Mouse (Mus musculus) embryonic facial prominence, embryonic 15.5 days (tissue): ENCODE results near the gene Rps3a1. TPM values are rescaled to one million over a fixed set of nuclear protein-coding genes. Genes with fewer than 3 reads are reported as not detected.
A peak's percentile ranks its signal among the peaks of the same experiment; 100 is the strongest.

Experiments used
- ATAC-seq: fragments of 200-750 bp; cut with Nextera tagmentation; 2 replicates; pipeline ENCODE4 v1.8.0; 2017; ENCODE audit warnings: low read depth, moderate TSS enrichment; ENCODE audit not compliant: insufficient number of reproducible peaks, low FRiP score, low TSS enrichment
- H3K27ac ChIP-seq: fragments of 300-500 bp; sonication (generic); replicated peaks from 2 replicates; pipeline ENCODE4 v1.5.1; 2015; ENCODE audit warnings: mild to moderate bottlenecking, inconsistent platforms
- H3K27me3 ChIP-seq: fragments of 300-500 bp; sonication (generic); 2 replicates; pipeline ENCODE4 v1.6.1; 2015; ENCODE audit warnings: inconsistent platforms
- H3K36me3 ChIP-seq: fragments of 300-500 bp; sonication (generic); 2 replicates; pipeline ENCODE4 v1.6.1; 2015; ENCODE audit warnings: mild to moderate bottlenecking, inconsistent platforms
- H3K4me1 ChIP-seq: fragments of 300-500 bp; sonication (generic); 2 replicates; pipeline ENCODE4 v1.6.1; 2015; ENCODE audit warnings: inconsistent platforms
- H3K4me2 ChIP-seq: fragments of 300-500 bp; sonication (generic); replicated peaks from 2 replicates; pipeline ENCODE4 v1.6.1; 2015; ENCODE audit warnings: mild to moderate bottlenecking, inconsistent platforms
- H3K4me3 ChIP-seq: fragments of 300-500 bp; sonication (generic); replicated peaks from 2 replicates; pipeline ENCODE4 v1.5.1; 2015; ENCODE audit warnings: mild to moderate bottlenecking, inconsistent platforms
- H3K9ac ChIP-seq: fragments of 300-500 bp; sonication (generic); 2 replicates; pipeline ENCODE4 v1.6.1; 2015; ENCODE audit warnings: inconsistent platforms
- H3K9me3 ChIP-seq: fragments of 300-500 bp; sonication (generic); replicated peaks from 2 replicates; pipeline ENCODE4 v1.6.1; 2016; ENCODE audit warnings: inconsistent platforms
- WGBS: fragments of 180-500 bp; shearing (Covaris S2); methylation state at CpG from one replicate; pipeline ENCODE4 v1.1.7; 2015; 5-methylcytosine and 5-hydroxymethylcytosine counted together
- polyA plus RNA-seq: library from polyadenylated mRNA; unstranded; fragments of >200 nt; fragmentation: Nextera tagmentation; extraction: Ambion mirVana; gene quantifications from 2 replicates; pipeline ENCODE4 v1.2.1, GENCODE M21; 2015

Gene Rps3a1
- polyA plus RNA-seq, result 1,231 and 1,256 TPM in 2 replicates

DNA sequence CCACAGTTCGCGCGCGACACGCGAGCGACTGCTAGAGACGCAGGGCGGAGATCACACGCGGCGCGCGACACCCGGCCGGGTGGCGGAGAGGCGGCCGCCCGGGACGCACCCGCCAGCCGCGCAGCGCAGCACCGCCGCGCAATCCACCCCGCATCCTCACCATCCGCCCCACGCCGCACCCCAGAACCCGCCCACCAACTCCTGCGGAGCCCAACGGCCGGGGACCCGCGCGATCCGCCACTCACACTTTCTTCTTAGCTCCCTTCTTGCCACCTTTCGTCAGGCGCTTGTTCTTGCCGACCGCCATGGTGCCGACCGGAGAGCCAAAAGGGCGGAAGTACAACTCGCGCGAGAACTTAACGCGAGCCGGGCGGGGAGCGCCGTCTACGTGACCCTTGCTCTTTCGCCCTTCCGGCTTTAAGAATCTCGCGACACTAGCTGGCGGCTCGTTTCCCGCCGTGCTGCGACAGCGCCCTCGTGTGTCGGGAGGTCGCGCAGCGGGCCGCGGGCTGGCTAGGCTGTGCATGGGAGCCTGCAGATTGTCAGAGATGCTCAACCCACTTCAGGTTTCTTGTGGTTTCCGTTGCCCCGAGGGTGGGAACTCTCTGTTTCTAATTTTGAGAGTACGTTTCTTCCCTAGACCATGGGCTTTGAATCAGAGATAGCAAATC, at the start of gene Rps3a1:
Gene Rps3a1, minus strand, starts transcription at position 440 of the 671 bp plus-strand sequence.
- Histone ChIP-seq H3K4me3 (peak within 1 kb of the TSS; percentile 95), H3K4me1 (peaks cover 15% of the 10 kb centered on the region), H3K27me3 (no peaks in the 10 kb centered on the region), H3K4me2 (peak within 1 kb of the TSS; percentile 68), H3K9me3 (no peaks in the 10 kb centered on the region), H3K36me3 (peaks cover 33% of the 10 kb centered on the region), H3K9ac (peak within 1 kb of the TSS; percentile 84), H3K27ac (peak within 1 kb of the TSS; percentile 91)
- WGBS, result under 1% methylated on average over 77 of the region's 77 CpGs
- ATAC-seq, result peak; percentile 93

DNA sequence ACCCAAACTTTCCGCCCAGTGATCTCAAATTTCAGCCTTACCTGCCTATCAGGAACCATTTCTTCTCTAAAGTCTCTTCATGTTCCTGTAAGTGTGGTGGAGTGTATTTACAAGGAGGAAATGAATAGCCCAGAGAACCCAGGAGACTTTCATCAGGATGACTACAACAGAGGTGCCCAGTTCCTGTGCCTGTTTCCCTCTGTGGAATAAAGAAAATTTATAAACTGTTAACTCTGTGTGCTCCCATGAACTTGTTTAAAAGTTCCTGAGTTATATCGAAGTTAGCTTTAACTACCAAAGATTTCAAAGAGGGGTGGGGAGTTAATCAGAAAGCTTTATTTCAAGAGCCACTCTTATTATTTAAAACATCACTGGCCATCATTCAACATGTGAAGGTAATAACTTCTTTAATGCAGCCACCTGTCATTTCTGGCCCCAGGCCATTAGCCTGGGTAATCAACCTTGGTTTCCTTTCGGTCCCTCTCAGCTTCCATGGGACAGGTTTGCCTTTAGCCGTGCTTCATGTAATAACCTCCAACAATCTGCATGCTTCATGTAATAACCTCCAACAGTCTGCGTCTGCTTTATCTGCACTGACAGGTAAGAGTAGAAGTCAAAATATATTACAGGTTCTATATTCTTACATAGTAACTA, 45.4 kb upstream of the Rps3a1 start:
- 44% methylated on average over 5 of the region's 5 CpGs for WGBS
- Histone ChIP-seq H3K4me2 (no peak overlapping the region), H3K36me3 (no peaks in the 10 kb centered on the region), H3K9me3 (no peaks in the 10 kb centered on the region), H3K4me3 (no peak overlapping the region), H3K4me1 (peaks cover 5% of the 10 kb centered on the region; the same call in 1 of the 2 replicates), H3K27me3 (no peaks in the 10 kb centered on the region), H3K9ac (no peak overlapping the region), H3K27ac (no peak overlapping the region)
- no peak for ATAC-seq

DNA sequence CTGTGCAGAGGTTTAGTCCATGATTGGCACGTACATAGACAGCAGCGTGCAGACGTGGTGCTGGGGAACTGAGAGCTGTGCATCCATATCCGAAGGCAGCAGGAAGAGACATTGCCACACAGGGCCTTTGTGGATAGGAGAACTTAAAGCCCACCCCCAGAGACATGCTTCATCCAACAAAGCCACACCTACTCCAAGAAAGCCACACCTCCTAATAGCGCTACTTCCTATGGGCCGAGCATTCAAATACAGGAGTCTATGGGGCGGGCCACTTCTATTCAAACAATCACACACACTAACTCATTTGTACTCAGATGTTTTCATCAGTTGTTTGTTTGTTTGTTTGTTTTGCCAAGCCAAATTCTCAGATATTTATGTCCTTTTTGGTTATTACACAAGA, 42.0 kb upstream of the Rps3a1 start:
- no peak overlapping the region for H3K27ac ChIP-seq
- no peak overlapping the region for H3K4me3 ChIP-seq
- H3K9me3 ChIP-seq, result no peaks in the 10 kb centered on the region
- peaks cover 5% of the 10 kb centered on the region; the same call in 1 of the 2 replicates for H3K4me1 ChIP-seq
- 85% methylated on average over 7 of the region's 7 CpGs for WGBS
- no peaks in the 10 kb centered on the region for H3K27me3 ChIP-seq
- H3K9ac ChIP-seq, result no peak overlapping the region
- no peak for ATAC-seq
- no peak overlapping the region for H3K4me2 ChIP-seq
- H3K36me3 ChIP-seq, result no peaks in the 10 kb centered on the region

DNA sequence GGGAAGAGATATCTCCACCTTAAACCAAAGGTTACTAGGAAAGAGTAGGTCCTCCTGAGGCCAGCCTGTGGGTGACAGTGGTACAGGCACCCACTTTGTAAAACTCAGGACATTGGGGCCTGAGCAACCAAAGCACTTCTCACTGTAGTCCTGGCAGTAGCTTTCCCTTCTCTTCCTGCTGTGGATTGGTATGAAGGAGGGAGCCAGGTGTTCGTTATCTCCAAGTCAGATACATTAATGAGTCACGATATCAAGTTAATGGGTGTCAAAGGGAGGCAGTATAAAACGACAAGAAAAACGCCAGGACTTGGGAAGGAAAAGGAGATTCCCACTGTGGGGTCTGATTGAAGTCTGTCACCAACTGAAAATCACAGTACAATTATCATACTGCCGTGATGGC, 38.6 kb upstream of the Rps3a1 start:
- ATAC-seq, result no peak
- Histone ChIP-seq H3K9ac (no peak overlapping the region), H3K4me1 (no peaks in the 10 kb centered on the region), H3K4me3 (no peak overlapping the region), H3K27ac (no peak overlapping the region), H3K36me3 (no peaks in the 10 kb centered on the region), H3K9me3 (no peaks in the 10 kb centered on the region), H3K4me2 (no peak overlapping the region), H3K27me3 (no peaks in the 10 kb centered on the region)
- WGBS, result 75% methylated on average over 5 of the region's 5 CpGs

DNA sequence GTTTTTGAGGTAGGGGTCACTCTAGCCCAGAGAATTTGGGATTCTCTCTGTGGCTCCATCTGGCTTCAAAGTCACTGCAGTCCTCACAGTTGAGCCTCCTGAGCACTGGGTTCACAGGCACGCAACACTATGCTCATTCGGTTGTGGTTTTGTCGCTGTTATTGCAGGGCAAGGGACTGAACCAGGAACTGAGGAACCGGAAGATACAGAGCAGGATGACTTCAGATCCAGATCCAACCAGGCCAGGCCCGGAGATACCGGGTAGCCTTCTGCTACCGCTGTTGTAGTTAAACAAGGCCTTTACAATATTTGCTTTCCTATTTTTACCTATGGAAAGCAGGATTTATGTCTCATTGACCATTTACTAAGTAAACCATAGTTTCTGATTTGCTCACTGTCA, 37.2 kb upstream of the Rps3a1 start:
- WGBS, result 91% methylated on average over 7 of the region's 7 CpGs
- Histone ChIP-seq H3K9ac (no peak overlapping the region), H3K9me3 (no peaks in the 10 kb centered on the region), H3K36me3 (no peaks in the 10 kb centered on the region), H3K27me3 (no peaks in the 10 kb centered on the region), H3K27ac (no peak overlapping the region), H3K4me1 (no peaks in the 10 kb centered on the region), H3K4me2 (no peak overlapping the region), H3K4me3 (no peak overlapping the region)
- ATAC-seq, result no peak

DNA sequence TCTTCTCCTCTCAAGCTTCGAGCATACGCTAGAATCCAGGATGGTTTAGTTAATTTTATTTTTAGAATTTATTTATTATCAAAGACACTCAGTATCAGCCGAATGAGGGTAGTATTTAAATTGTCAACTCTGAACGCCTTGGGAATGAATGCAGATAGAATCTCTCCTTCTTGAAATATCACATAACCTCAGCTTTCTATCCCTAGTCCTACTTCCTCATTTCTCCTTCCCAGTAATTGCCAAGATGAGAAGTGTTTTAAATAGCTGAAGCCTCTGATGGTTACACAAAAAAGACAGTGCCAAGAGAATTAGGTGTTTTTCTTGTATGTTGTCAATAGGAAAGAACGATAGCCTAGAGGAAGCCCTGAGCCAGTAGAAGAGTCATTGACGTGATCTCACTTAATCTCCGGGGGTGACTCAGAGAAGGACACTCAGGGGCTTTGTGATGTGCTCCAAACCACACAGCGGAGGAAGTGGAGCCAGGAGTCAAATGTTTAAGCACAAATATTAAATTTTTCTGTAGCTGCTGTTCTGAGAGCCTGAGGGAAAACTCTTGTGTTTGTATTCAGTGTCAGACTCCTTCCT, 26.4 kb upstream of the Rps3a1 start:
- 52% methylated on average over 8 of the region's 8 CpGs for WGBS
- ATAC-seq, result no peak

DNA sequence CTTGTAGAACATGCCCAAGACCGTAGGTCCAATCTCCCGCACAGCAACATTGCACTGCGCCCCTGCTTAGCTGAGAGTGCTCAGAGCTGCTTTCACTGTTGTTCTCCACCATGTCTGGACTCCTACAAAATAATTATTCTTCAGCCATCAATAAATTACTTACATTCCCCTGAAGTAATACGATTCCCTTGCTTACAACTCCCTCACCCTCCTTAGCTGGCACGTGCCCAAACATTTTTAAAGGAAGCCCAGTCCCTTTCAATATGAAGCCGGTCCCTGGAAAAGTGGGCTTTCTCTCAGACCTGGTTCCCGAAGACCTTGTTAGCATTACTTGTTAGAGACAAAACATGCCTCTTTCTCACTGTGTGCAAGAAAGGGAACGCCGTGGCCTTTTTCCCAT, 7.0 kb upstream of the Rps3a1 start:
- Histone ChIP-seq H3K27me3 (no peaks in the 10 kb centered on the region), H3K4me3 (no peak overlapping the region), H3K4me2 (no peak overlapping the region), H3K36me3 (no peaks in the 10 kb centered on the region), H3K4me1 (0 out of 2 replicates have a peak, but pooled peaks cover 3% of the 10 kb centered on the region), H3K9ac (no peak overlapping the region), H3K27ac (no peak overlapping the region), H3K9me3 (no peaks in the 10 kb centered on the region)
- ATAC-seq, result no peak
- WGBS, result 49% methylated on average over 9 of the region's 9 CpGs

More for the DNA sequence above, 26.4 kb upstream of the Rps3a1 start:
- H3K27me3 ChIP-seq, result no peaks in the 10 kb centered on the region
- no peaks in the 10 kb centered on the region for H3K36me3 ChIP-seq
- H3K9me3 ChIP-seq, result no peaks in the 10 kb centered on the region
- no peak overlapping the region for H3K9ac ChIP-seq
- H3K4me1 ChIP-seq, result no peaks in the 10 kb centered on the region
- H3K4me2 ChIP-seq, result no peak overlapping the region
- H3K4me3 ChIP-seq, result no peak overlapping the region
- H3K27ac ChIP-seq, result no peak overlapping the region

DNA sequence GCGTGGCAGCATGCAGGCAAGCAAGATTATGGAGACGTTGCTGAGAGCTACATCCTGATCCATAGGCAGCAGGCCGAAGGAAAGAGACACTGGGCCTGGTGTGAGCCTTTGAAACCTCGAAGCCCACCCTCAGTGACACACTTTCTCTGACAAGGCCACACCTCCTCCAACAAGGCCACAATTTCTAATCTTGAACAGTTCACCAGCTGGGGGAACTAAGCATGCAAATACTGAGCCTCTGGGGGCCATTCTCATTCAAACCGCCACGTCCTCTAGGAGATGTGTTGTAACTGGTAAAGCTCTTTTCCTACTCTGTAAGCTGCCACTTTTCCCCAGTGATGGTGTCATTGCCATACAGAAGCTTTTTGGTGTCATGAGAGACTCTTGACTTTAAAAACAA, 6.6 kb upstream of the Rps3a1 start:
- Histone ChIP-seq H3K4me3 (no peak overlapping the region), H3K27ac (no peak overlapping the region), H3K9ac (no peak overlapping the region), H3K4me2 (no peak overlapping the region), H3K9me3 (no peaks in the 10 kb centered on the region), H3K36me3 (no peaks in the 10 kb centered on the region), H3K4me1 (0 out of 2 replicates have a peak, but pooled peaks cover 3% of the 10 kb centered on the region), H3K27me3 (no peaks in the 10 kb centered on the region)
- no peak for ATAC-seq
- WGBS, result 74% methylated on average over 6 of the region's 6 CpGs

DNA sequence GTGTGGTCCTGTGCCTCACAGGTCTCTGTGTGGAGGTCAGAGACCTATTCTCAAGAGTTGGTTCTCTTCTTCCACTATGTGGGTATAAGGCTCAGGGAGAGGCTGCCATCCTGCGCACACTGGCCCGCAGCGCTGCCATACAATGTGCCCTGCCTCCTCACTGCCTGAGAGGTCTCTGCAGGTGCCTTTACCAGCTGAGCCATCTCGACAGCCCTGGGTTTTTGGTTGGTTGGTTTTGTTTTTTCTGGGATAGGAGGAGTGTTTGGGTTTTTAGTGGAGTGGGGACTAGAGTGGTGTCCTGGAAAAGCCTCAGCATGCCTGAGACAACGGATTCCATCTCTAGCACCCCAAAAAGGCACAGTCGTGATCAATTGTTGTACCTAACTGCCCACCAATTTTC, 841 bp upstream of the Rps3a1 start:
- H3K4me2 ChIP-seq, result no peak overlapping the region
- H3K9me3 ChIP-seq, result no peaks in the 10 kb centered on the region
- H3K9ac ChIP-seq, result no peak overlapping the region
- no peak overlapping the region for H3K4me3 ChIP-seq
- ATAC-seq, result no peak
- no peaks in the 10 kb centered on the region for H3K27me3 ChIP-seq
- peaks cover 24% of the 10 kb centered on the region for H3K36me3 ChIP-seq
- H3K27ac ChIP-seq, result peak overlapping the region; percentile 36; the same call in 1 of the 2 replicates
- 78% methylated on average over 6 of the region's 6 CpGs for WGBS
- H3K4me1 ChIP-seq, result peaks cover 15% of the 10 kb centered on the region

DNA sequence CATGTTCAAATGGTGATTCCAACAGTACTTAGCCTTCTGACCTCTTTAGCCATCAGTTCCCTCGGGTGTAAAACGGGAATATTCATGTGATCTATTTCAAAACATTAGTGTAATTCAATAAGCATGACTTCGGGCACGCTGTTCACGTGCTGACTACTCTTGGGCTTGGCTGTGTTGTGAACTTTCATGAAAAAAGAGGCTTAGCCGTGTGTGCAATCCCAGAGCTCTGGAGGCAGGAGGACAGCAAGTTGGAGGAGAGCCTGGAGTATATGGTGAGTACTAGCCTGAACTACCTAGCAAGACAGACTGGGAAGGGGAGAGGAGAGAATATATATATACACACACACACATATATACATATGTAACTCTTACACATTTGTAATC, 424 bp upstream of the Rps3a1 start:
- peak overlapping the region; percentile 38 for H3K4me2 ChIP-seq
- H3K27me3 ChIP-seq, result no peaks in the 10 kb centered on the region
- no peak overlapping the region for H3K9ac ChIP-seq
- peak overlapping the region; percentile 36; the same call in 1 of the 2 replicates for H3K27ac ChIP-seq
- H3K4me1 ChIP-seq, result peaks cover 15% of the 10 kb centered on the region
- peak overlapping the region; percentile 95 for H3K4me3 ChIP-seq
- H3K36me3 ChIP-seq, result peaks cover 28% of the 10 kb centered on the region
- WGBS, result 13% methylated on average over 6 of the region's 6 CpGs
- no peaks in the 10 kb centered on the region for H3K9me3 ChIP-seq
- peak; percentile 20; the same call in 1 of the 2 replicates for ATAC-seq

DNA sequence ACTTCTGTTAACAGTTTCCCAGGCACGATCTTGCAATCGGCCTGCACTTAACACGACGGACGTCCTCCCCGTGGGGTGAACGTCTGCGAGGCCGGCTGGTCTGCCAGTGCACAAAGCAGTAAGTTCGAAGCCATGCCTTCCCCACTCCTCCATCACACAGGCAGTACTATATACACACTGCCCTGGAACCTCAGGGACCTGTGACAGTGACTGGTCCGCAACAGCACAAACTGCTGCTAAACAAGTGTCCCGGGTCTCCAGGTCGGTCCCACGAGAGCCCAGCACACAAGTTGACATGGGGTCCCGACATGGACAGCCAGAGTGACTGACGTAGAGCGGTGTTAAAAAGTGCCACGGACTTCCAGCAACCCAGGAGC, 628 bp downstream of the Rps3a1 start:
- 0% methylated on average over 18 of the region's 18 CpGs for WGBS
- H3K9me3 ChIP-seq, result no peaks in the 10 kb centered on the region
- ATAC-seq, result peak; percentile 19; the same call in 1 of the 2 replicates
- peaks cover 39% of the 10 kb centered on the region for H3K36me3 ChIP-seq
- peaks cover 15% of the 10 kb centered on the region for H3K4me1 ChIP-seq
- H3K9ac ChIP-seq, result peak overlapping the region; percentile 84
- peak overlapping the region; percentile 95 for H3K4me3 ChIP-seq
- peak overlapping the region; percentile 68 for H3K4me2 ChIP-seq
- H3K27ac ChIP-seq, result peak overlapping the region; percentile 91
- H3K27me3 ChIP-seq, result no peaks in the 10 kb centered on the region
